Mouse (Mus musculus) fat pad, adult 2 months (tissue): ENCODE results near the gene Lzts3.
"Not testable (repeated sequence)": the region's sequence is repeated elsewhere in the genome, so short reads cannot be mapped to it uniquely, and the experiment has no call there.

ENCODE experiments used
- DNase-seq: peaks from one replicate; pipeline ENCODE4 v3.0.0-alpha.2; 2011; ENCODE audit warnings: low read depth, low spot score; ENCODE audit errors: extremely low read depth

The Lzts3 gene

GRCm38 (mm10) chr2:130642684-130643369 lies at the start of gene Lzts3:
Gene Lzts3 (minus strand): TSS chr2:130642803.
- DNase-seq: no peak

GRCm38 (mm10) chr2:130689011-130689410 lies 46.4 kb upstream of the Lzts3 start:
- no peak for DNase-seq

DNA sequence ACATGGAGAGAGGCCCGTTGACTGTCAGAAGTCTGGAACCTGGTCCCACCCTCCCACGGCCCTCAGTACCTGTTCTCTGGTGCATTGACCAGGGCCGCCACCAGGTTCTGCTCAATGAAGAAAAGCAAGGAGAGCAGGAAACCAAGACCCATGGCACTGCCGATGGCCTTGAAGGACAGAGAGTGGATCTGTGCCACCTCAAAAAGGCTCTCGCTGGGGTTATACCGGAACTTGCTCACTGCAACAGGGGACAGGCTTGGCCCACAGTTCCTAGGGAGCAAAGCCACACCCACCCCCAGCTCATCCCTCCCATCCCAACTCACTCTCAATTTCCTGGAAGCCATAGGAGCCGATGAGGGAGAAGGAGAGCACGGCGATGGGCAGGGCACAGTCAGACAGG lies 42.8 kb upstream of the Lzts3 start:
- no peak for DNase-seq

DNA sequence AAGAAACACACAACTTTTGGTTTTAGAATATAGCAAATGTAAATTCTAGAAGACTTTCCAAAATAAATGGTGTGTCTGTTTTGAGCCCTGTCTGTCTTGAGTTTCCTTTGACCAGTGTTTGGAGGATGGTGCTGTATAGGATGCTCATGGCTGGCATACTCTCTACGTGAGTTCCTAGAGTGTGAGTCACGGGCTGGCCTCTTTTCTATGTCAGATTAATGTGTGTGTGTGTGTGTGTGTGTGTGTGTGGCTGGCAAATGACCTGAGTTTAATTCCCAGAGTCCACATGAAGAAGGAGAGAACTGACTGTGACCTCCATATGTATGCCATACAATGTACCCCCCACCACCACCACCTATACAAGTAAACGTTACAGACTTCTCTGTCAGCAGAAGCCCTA lies 38.9 kb upstream of the Lzts3 start:
- DNase-seq: no peak

DNA sequence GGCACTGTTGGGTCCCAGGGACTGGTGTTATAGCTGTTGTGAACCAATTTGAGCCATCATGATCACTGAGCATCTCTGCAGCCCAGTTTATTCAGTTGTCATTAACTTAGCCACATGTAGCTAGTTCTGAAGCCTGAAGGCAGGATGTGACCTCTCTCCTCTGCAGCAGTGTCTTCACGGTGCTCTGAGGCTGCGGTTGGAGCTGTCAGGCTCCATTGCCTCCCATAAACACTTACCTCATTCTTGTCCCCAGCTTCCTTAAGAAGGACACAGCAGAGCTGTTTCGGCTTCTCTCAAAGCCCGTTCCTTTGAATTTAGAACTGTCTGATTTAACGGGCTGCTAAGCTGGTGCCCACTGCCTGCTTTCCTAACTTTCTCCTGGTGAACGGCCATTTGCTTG lies 37.3 kb upstream of the Lzts3 start:
- no peak for DNase-seq

DNA sequence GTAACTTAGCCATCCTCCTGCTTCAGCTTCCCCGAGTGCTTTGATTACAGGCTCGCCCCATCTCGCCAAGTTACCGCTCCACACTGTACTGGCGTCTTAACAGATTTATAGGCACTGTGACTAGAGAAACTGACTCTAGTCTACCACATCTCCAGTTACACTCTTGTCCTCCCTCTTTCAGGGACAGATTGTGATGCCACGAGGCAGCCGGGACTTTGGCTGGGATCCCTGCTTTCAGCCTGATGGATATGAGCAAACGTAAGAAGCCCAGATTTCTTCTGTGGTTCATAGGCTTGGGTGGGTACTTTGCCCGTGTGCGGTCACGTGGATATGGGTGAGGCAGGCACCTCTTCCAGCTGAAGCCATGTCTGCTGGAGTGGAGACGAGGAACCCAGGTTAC lies 36.6 kb upstream of the Lzts3 start:
- no peak for DNase-seq

- DNase-seq: no peak
Observed at GRCm38 (mm10) chr2:130677211-130677610, 34.6 kb upstream of the Lzts3 start.

DNA sequence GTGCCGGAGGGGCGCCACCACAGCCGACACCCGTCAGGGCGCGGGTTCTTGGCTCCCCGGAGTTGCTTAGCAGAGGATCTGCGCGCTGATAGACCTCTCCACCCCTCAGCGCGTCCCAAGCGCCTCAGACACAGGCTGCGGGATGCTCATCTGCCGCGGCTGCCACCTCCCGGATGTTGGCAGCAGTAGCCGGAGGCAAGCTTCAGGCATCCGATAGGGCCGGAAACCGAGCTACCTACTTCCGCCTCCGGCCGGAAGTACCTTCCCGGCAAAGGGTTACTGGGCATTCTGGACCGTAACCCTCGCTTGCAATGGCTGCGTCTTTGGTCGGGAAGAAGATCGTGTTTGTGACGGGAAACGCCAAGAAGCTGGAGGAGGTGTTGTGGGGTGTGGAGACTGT lies 25.0 kb upstream of the Lzts3 start, which contains the start of gene Itpa:
Gene Itpa (plus strand): TSS at position 52 of the 400 bp plus-strand sequence.
- no peak for DNase-seq

- DNase-seq: peak; percentile 39
Observed at GRCm38 (mm10) chr2:130664102-130664701, 21.6 kb upstream of the Lzts3 start, which contains the start of gene Ddrgk1. Gene Ddrgk1 (minus strand): TSS chr2:130664659.

GRCm38 (mm10) chr2:130663342-130663741 lies 20.7 kb upstream of the Lzts3 start:
- no peak for DNase-seq

DNA sequence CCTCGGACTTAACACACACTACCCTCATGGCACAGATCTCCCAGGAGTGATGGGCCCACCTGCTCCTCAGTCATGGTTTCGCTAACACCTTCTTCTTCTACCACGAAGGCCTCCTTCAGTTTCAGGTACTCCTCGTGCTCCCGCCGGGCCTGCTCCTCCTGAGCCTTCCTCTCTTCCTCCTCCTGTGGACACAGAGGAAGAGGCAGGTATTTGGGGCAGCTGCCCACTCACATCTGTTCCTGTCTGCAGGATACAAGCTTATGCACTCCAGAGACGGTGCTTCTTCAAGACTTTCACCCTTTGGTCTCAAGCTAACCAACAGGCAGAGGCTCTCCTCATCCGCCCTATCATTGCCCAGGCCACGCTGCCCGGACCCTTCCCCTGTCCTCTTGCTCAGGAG lies 15.9 kb upstream of the Lzts3 start:
- no peak for DNase-seq

DNA sequence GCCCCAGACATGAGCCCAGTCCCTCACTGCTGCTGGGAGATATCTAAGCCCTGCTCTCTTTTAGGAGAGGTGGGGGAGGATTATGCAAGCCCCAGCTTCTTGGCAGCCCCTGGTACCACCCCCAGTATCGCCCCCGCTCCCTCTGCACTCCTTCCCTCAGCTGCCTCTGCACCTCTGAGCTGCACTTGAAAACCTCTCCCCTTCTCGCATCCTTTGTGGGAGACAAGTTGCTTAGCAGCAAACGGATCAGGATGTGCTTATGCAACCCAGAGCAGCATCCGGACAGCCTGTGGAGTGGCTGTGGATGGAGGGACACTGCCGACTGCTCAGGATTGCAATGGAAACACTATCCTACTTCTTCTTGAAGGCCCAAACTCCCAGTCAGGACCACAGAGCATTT lies 14.9 kb upstream of the Lzts3 start:
- DNase-seq: no peak

- DNase-seq: no peak
Observed at GRCm38 (mm10) chr2:130656536-130656935, 13.9 kb upstream of the Lzts3 start.

GRCm38 (mm10) chr2:130655660-130656339 lies 13.2 kb upstream of the Lzts3 start:
- no peak for DNase-seq

- DNase-seq: no peak
Observed at GRCm38 (mm10) chr2:130653760-130654159, 11.2 kb upstream of the Lzts3 start.

DNA sequence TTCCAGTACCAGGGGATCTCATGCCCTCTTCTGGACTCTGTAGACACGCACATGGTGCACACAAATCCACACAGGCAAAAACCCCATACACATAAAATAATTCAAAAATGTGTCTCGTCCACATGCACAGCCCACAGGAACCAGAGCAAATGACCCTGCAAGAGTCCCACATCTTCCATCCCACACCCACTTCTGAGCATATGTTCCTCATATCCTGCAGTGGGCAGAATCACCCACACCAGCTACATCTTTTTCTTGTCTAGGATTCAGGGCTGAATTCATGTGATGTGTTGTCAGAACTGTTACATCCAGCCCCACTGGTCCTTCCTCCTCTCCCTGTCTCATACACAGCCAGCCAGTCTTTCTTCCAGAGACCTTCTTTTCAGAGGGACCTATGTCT lies 10.7 kb upstream of the Lzts3 start:
- DNase-seq: no peak

DNA sequence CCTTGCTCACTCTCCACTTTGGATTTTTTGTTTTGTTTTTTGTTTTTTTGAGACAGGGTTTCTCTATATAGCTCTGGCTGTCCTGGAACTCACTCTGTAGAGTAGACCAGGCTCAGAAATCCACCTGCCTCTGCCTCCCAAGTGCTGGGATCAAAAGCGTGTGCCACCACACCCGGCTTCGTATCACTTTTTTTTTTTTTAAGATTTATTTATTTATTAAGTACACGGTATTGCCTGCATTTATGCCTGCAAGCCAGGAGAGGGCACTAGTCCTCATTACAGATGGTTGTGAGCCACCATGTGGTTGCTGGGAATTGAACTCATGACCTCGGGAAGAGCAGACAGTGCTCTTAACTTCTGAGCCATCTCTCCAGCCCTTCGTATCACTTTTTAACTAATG lies 6.4 kb upstream of the Lzts3 start:
- not testable (repeated sequence) for DNase-seq

DNA sequence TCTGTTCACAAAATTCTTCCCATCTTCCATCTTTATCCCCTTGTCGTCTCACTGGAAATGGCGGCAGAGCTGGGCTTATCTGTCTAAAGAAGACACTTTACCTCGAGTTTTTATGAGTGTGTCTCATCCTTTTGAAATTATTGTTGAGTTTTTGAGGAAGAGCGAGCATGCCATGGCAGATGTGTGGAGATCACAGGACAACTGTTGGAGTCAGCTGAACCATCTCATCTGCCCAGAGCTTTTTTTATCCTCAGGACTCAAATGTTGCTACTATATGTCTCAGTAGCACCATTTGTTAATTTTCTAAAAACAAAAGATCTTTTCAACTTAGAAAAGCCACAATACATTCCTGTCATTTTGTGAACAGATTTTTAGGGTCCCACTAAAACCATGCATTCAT lies 2.6 kb upstream of the Lzts3 start:
- no peak for DNase-seq

GRCm38 (mm10) chr2:130642197-130642660 lies 374 bp downstream of the Lzts3 start:
- DNase-seq: no peak

DNA sequence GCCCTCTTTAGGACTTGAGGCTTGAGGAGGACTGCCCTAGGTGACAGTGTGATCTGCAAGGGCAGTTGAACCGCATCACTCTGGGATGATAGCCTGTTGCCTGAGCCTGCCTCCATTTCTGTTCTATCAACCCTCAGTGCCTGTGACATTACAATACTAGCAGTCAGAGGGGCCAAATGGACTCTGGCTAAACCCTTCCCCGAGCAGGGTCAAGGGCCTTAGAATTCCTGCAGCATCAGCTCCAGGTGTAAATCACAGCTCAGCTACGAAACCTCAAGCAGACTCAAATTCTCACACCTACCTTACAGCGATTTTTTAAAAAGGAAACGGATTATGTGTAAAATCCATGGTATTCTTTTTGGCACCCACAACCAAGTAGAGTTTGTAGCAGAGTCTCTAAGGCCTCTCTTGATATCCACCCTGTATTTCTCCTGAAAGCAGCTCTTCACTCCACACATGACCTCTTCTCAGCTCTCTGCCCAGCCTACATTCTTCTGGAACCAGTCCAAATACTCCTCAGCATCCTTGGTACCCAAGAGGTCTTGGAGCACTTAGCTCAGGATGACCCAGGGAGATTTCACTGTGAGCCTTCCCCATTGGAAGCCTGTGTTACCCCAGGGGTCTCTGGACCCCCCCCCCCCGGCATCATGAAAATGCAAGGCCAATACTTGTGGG lies 1.1 kb downstream of the Lzts3 start:
- no peak for DNase-seq

GRCm38 (mm10) chr2:130639276-130639675 lies 3.3 kb downstream of the Lzts3 start:
- DNase-seq: no peak
